Mouse (Mus musculus): ENCODE data around the gene Fgfr2.

GRCm38 (mm10) chr7:133014631-133015030 is 108.5 kb downstream of the Fgfr2 start:
- no peak for TF ChIP-seq ZNF384 (IDR thresholded peaks at IDR 0.05; ENCODE audit: low read depth, low read length)
- no peak for TF ChIP-seq HCFC1 (IDR thresholded peaks at IDR 0.05; ENCODE audit: borderline replicate concordance, insufficient read depth, low read length)
- TF ChIP-seq MAFK (IDR thresholded peaks at IDR 0.05; ENCODE audit: insufficient read depth, low read depth, low read length), result no peak
- no peak for TF ChIP-seq CHD2 (IDR thresholded peaks at IDR 0.05; ENCODE audit: low read depth, low read length)
- no peak for TF ChIP-seq ZC3H11A (IDR thresholded peaks at IDR 0.05; ENCODE audit: borderline replicate concordance, low read depth, low read length)
